Mouse (Mus musculus): ENCODE measurements around the gene Cd101.

DNA sequence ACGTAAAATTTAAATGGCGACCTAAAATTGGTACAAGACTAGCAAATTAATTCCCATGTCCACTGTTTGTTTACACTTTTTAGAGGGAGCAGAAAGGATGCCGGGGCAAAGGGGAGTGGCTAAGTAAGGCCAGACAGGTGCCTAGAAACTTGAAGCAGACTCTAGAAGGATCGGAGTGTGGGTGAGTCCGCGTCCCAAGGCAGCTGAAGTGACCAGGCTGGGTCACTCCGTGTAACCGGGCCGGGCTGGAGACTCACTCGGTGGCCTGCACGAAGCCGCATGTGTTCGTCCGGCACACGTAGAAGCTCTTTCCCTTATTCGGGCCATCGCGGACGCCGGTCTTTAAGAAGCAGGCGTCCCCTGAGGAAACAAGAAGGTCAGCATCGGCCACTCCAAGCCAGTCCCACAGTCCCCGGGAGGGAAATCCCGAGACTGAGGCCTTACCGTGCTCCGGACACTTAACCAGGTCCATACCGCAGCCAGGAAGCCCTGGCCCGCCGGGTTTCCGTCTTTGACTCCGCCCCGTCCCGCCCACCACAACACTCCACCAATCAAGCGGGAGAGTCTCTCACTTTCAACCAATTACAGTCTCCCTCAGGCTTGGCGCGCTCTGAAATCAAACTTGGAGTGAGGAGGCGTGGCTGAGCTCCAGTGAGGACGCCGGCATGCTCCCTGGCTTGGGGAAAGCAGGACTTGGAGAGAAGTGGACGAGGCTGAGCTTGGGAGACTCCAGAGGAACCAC, 60.0 kb downstream of the Cd101 start, which contains the start of gene Ttf2:
- no peak for TF ChIP-seq CTCF (IDR thresholded peaks at IDR 0.05; ENCODE audit: extremely low read depth, insufficient read depth, low read length)
- TF ChIP-seq POLR2A (IDR thresholded peaks at IDR 0.05; ENCODE audit: extremely low read depth, insufficient read depth, low read length), result no peak
